Mouse (Mus musculus): ENCODE measurements around the gene Tra2b. TPM values are rescaled to one million over a fixed set of nuclear protein-coding genes. Genes with fewer than 3 reads are reported as not detected.
"Not testable (repeated sequence)": the region's sequence is repeated elsewhere in the genome, so short reads cannot be mapped to it uniquely, and the experiment has no call there.

The Tra2b gene
- 100 to 1,000 TPM; 155 to 159 TPM for total RNA-seq (2021)

- intact Hi-C loops (cut with DNase I): no loop called here
Observed at GRCm38 (mm10) chr16:22265849-22266376, at the start of gene Tra2b. TSS of gene Tra2b (minus strand) at chr16:22266005.

GRCm38 (mm10) chr16:22310649-22311048, 44.8 kb upstream of the Tra2b start:
- intact Hi-C loops (cut with DNase I): loop anchor here (5.0 to 10.0 kb wide), 2 partner anchors 124 to 497 kb away; partner anchors contain the start of gene Etv5
- peak; percentile 40 for DNase-seq

More at GRCm38 (mm10) chr16:22265849-22266376, at the start of gene Tra2b:
- DNase-seq: peak; percentile 98

GRCm38 (mm10) chr16:22302606-22303005, 36.8 kb upstream of the Tra2b start:
- peak; percentile 87 for DNase-seq
- intact Hi-C loops (cut with DNase I): loop anchor here (5.0 kb wide), 1 partner anchor 275 kb away; no protein-coding TSS in a partner anchor

DNA sequence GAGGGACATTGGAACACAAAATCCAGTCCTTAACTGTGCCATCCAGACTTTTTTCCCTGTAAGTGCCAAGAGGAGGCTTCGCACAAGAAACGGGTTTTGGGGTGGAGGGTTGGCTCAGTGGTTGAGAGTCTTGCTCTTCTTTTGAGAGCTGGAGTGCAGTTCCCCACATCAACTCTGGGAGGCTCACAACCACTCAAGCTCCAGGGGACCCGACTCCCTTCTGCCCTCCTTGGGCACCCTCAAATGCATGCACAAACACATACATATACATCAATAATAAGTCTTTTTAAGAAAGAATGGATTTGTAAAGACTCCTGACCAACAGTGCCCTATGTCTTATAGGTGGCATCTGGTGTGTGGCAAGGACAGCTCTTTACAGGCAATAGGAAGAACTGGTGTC, 35.6 kb upstream of the Tra2b start:
- intact Hi-C loops (cut with DNase I): loop anchor here (5.0 kb wide), 1 partner anchor 276 kb away; no protein-coding TSS in a partner anchor

DNA sequence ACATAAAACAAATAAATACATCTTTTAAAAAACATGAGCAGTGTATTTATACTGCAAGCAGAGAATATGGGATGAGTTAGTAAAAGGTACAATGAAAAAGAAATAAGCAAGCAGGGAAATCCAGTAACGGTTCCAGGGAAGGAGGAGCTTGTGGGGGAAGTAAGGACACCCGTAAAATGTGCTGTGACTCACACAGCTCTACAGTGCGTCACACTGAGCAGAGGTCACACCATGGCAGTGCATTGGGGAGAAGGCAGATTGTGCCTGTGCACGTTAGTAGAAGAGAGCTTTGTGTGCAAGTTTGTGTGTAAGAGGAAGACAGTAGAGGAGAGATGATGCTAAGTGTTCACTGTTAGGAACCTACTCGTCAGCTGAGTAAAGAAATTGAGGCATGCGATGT, 31.1 kb upstream of the Tra2b start:
- intact Hi-C loops (cut with DNase I): no loop called here
- DNase-seq: no peak

More for the DNA sequence above, 35.6 kb upstream of the Tra2b start:
- no peak for DNase-seq

DNA sequence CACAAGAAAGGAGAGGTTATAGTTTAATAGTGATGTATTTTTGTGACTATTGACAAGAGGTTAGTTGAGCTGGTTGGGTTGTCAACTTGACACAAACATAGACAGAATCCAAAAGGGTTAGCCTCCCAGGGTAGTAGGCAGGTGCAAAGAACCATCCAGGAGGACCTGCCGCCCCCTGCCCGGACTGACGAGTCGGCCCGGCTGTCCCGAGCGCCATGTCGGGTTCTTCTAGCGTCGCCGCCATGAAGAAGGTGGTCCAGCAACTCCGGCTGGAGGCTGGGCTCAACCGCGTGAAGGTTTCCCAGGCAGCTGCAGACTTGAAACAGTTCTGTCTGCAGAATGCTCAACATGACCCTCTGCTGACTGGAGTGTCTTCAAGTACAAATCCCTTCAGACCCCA, 29.0 kb upstream of the Tra2b start:
- intact Hi-C loops (cut with DNase I); DNase-seq: not testable (repeated sequence)

DNA sequence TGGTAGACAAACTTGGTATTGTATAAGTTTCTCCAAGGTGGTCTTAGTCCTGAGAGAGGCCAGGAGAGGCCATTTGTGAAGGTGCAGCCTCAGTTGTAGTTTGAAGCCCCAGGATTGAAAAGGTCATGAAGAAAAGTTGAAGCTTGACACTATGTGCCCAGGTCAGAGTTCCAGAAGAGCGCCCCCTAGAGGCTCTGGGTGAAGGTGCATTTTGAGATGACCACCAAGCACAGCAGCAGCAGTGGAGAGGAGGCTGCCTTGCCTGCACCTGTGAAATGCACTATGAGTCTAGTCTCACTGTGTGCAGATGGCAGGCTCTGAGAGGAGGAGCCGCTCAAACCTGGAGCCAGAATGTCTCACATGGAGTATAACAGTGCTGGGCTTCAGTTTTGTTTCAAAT, 27.8 kb upstream of the Tra2b start:
- no peak for DNase-seq
- intact Hi-C loops (cut with DNase I): no loop called here

GRCm38 (mm10) chr16:22292394-22292793, 26.6 kb upstream of the Tra2b start:
- intact Hi-C loops (cut with DNase I): no loop called here
- no peak for DNase-seq

DNA sequence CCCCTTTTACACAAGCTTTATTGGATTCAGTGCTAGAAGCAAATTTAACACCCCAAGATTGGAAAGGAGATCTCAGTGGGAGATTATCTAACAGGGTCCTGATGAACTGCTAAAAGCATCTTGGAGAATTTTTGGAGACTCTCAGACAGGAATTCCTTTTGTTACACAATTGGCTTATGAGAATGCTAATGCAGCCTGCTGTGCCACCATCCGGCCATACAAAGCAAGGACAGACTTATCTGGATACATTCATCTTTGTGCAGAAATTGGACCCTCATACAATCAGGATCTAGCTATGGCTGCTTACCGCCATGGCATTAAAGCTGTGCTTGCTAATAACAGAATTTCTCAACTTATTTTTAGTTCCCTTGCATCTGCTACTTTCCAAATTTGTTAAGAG, 23.8 kb upstream of the Tra2b start:
- DNase-seq: no peak
- intact Hi-C loops (cut with DNase I): no loop called here

DNA sequence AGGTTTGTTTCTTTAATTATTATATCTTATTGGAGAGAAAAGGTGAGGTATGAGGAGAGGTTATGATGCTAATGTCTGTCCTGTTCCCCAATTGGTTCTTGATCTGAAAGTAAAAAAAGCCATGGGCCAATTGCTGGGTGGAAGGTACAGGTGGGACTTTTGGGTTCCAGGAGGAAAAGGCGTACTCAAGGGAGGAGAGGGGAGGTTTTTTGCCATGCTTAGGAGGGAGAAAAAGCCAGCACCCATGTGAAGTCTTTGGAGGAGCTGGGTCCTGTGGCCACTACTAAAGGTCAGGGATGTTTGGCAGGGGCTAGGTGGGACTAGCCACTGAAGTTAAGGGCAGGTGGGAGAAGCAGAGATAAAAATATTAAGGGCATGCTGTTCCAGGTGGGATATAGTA, 21.2 kb upstream of the Tra2b start:
- intact Hi-C loops (cut with DNase I): no loop called here
- DNase-seq: no peak

GRCm38 (mm10) chr16:22276536-22276935, 10.7 kb upstream of the Tra2b start:
- DNase-seq: no peak
- intact Hi-C loops (cut with DNase I): no loop called here

DNA sequence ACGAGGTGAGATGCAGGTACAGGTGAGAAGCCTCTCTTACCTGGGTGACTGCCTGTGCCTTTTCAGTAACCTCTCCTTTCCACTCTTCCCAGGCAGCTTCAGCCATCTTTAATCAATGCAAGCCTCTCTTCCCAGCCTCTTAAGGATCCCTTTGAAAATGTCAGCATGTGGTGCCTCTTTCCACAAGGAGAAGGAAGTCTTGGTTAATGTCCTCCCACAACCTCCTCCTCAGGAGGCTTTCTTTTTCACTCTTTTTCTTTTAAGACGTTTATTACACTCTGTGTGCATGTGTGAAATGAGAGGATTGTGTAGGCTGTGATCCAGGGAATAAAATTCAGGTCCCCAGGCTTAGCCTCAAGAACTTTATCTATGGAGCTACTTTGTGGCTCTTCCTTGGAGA, 9.3 kb upstream of the Tra2b start:
- no peak for DNase-seq
- intact Hi-C loops (cut with DNase I): no loop called here

- no peak for DNase-seq
- intact Hi-C loops (cut with DNase I): no loop called here
Observed at GRCm38 (mm10) chr16:22270491-22270890, 4.7 kb upstream of the Tra2b start.

DNA sequence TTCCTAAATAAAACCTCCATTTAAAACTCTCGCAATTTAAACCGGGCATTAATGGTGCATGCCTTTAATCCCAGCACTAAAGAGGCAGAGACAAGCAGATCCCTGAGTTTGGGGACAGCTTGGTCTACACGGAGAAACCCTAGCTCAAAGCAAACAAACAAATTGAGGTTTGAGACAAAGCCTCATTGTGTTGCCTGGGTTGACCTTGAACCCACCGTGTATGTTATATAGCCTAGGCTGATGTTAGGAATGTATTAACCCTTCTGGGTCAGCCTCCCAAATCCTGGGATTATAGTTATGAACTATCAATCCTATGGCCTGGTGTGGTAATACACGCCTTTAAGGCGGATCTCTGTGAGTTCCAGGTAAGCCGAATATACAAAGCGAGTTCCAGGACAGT, 579 bp upstream of the Tra2b start:
- no peak for DNase-seq
- intact Hi-C loops (cut with DNase I): no loop called here

- intact Hi-C loops (cut with DNase I): no loop called here
- DNase-seq: peak; percentile 92
Observed at GRCm38 (mm10) chr16:22264962-22265848, 600 bp downstream of the Tra2b start.

- no peak for DNase-seq
- intact Hi-C loops (cut with DNase I): no loop called here
Observed at GRCm38 (mm10) chr16:22264232-22264961, 1.4 kb downstream of the Tra2b start.

DNA sequence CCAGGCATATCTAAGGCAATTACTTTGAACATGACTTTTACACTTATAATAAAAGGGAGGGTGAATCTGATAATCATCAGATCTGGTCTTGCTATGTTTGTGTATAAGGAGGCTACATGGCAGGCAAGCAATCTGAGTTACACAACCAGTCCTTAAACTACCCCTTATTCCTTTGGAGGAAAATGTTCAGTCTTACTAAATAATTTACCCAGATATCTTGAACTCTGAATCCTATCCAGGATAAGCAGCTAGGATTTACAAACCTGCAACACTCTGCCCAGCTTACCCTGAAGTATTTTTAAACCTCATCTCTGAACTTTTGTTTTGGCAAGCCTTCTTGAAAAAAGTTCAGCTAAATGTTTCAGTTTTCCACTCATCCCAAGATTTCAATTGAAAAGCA, 2.7 kb downstream of the Tra2b start:
- DNase-seq: no peak
- intact Hi-C loops (cut with DNase I): no loop called here

- intact Hi-C loops (cut with DNase I): no loop called here
- DNase-seq: no peak
Observed at GRCm38 (mm10) chr16:22261563-22261962, 4.2 kb downstream of the Tra2b start.

GRCm38 (mm10) chr16:22260423-22261143, 5.2 kb downstream of the Tra2b start:
- DNase-seq: no peak
- intact Hi-C loops (cut with DNase I): no loop called here

GRCm38 (mm10) chr16:22252255-22252654, 13.6 kb downstream of the Tra2b start:
- DNase-seq; intact Hi-C loops (cut with DNase I): not testable (repeated sequence)

- intact Hi-C loops (cut with DNase I): no loop called here
- no peak for DNase-seq
Observed at GRCm38 (mm10) chr16:22250307-22250706, 15.5 kb downstream of the Tra2b start.

All from left cerebral cortex, postnatal 4 days (tissue).